Mouse (Mus musculus) small intestine, adult 2 months (tissue): Measurements from ENCODE around the gene Bend5.

ENCODE experiments used
- CTCF ChIP-seq: fragments of 200-500 bp; IDR thresholded peaks from 2 replicates; pipeline ENCODE4 v1.5.1; 2012; ENCODE audit warnings: low read depth, mild to moderate bottlenecking, control low read depth, inconsistent platforms, low read length, moderate library complexity, mixed read lengths; ENCODE audit not compliant: insufficient replicate concordance, insufficient read length; ENCODE audit errors: extremely low read depth
- POLR2A ChIP-seq: fragments of 200-500 bp; IDR thresholded peaks from 2 replicates; pipeline ENCODE4 v1.6.1; 2012; ENCODE audit warnings: low read depth, mild to moderate bottlenecking, control low read depth, inconsistent platforms, low read length, moderate library complexity

- TF ChIP-seq CTCF: no peak
- no peak for TF ChIP-seq POLR2A
Observed at GRCm38 (mm10) chr4:111431186-111431585, 16.4 kb downstream of the Bend5 start.
